Mouse (Mus musculus): ENCODE data around the gene G430095P16Rik. TPM values are rescaled to one million over a fixed set of nuclear protein-coding genes. Genes with fewer than 3 reads are reported as not detected.

The G430095P16Rik gene
- total and polyA plus RNA-seq, 2 experiments from 2014 or later: 1.0 to 3.0 TPM

DNA sequence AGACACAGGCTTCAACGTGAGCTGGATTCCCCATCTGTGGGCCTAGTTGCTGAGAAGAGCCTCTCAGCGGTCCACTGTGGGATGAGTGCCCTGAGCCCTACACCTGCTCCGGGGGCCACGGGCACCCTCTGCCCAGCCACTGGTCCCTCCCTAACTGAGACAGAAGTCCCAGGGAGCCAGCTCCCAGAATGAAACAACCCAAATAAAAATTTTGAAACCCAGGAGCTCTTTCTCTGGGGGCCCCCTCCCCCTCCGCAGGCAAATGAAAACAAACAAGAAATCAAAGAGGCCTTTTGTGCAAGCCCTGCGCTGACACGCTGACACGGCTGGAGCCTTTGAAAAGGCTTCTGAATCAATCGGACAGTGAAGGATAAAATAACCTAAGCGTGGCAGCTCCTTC lies 42.8 kb downstream of the G430095P16Rik start:
- Histone ChIP-seq H3K27me3 (ENCODE audit: control insufficient read depth, insufficient read depth, low read length) (no peaks in the 10 kb centered on the region), H3K9me3 (replicated peaks; ENCODE audit: control insufficient read depth, low read length) (no peaks in the 10 kb centered on the region), H3K27ac (ENCODE audit: low read depth) (no peak overlapping the region), H3K36me3 (replicated peaks; ENCODE audit: control insufficient read depth, insufficient read depth, low read length) (peaks cover 10% of the 10 kb centered on the region), H3K4me1 (ENCODE audit: control insufficient read depth, insufficient read depth) (0 out of 2 replicates have a peak, but pooled peaks cover 3% of the 10 kb centered on the region), H3K9ac (replicated peaks; ENCODE audit: low read depth, low read length) (no peak overlapping the region), H3K4me3 (ENCODE audit: low read depth, low read length) (no peak overlapping the region), H3K4me2 (ENCODE audit: low read depth, low read length) (no peak overlapping the region)
- WGBS: 50% methylated on average over 10 of the region's 10 CpGs
- no peak for ATAC-seq (ENCODE audit: insufficient read depth, low read depth)
- TF ChIP-seq EP300 (IDR thresholded peaks at IDR 0.05; ENCODE audit: low read depth) (no peak), CTCF (IDR thresholded peaks at IDR 0.05; ENCODE audit: low read depth) (no peak)
- DNase-seq (ENCODE audit: low spot score): no peak

GRCm38 (mm10) chr8:84766422-84766821 lies 43.6 kb downstream of the G430095P16Rik start:
- 69% methylated on average over 9 of the region's 9 CpGs for WGBS
- Histone ChIP-seq H3K4me3 (ENCODE audit: low read depth, low read length) (no peak overlapping the region), H3K9me3 (replicated peaks; ENCODE audit: control insufficient read depth, low read length) (no peaks in the 10 kb centered on the region), H3K27ac (ENCODE audit: low read depth) (0 out of 2 replicates have a peak overlapping the region, but pooled peaks have one; percentile 1), H3K36me3 (replicated peaks; ENCODE audit: control insufficient read depth, insufficient read depth, low read length) (peaks cover 16% of the 10 kb centered on the region), H3K9ac (replicated peaks; ENCODE audit: low read depth, low read length) (no peak overlapping the region), H3K4me2 (ENCODE audit: low read depth, low read length) (no peak overlapping the region), H3K4me1 (ENCODE audit: control insufficient read depth, insufficient read depth) (0 out of 2 replicates have a peak, but pooled peaks cover 3% of the 10 kb centered on the region), H3K27me3 (ENCODE audit: control insufficient read depth, insufficient read depth, low read length) (no peaks in the 10 kb centered on the region; the same call in 1 of the 2 replicates)
- TF ChIP-seq CTCF (IDR thresholded peaks at IDR 0.05; ENCODE audit: low read depth) (no peak), EP300 (IDR thresholded peaks at IDR 0.05; ENCODE audit: low read depth) (no peak)
- no peak for DNase-seq (ENCODE audit: low spot score)
- ATAC-seq (ENCODE audit: insufficient read depth, low read depth): peak; percentile 40; the same call in 1 of the 2 replicates

GRCm38 (mm10) chr8:84767221-84767620 lies 44.4 kb downstream of the G430095P16Rik start:
- no peaks in the 10 kb centered on the region; the same call in 1 of the 2 replicates for H3K27me3 ChIP-seq (ENCODE audit: control insufficient read depth, insufficient read depth, low read length)
- H3K9ac ChIP-seq (replicated peaks; ENCODE audit: low read depth, low read length): no peak overlapping the region
- DNase-seq (ENCODE audit: low spot score): no peak
- WGBS: 86% methylated on average over 10 of the region's 10 CpGs
- 0 out of 2 replicates have a peak, but pooled peaks cover 3% of the 10 kb centered on the region for H3K4me1 ChIP-seq (ENCODE audit: control insufficient read depth, insufficient read depth)
- no peak overlapping the region for H3K27ac ChIP-seq (ENCODE audit: low read depth)
- no peak overlapping the region for H3K4me2 ChIP-seq (ENCODE audit: low read depth, low read length)
- TF ChIP-seq EP300 (IDR thresholded peaks at IDR 0.05; ENCODE audit: low read depth) (no peak), CTCF (IDR thresholded peaks at IDR 0.05; ENCODE audit: low read depth) (no peak)
- ATAC-seq (ENCODE audit: insufficient read depth, low read depth): no peak
- no peaks in the 10 kb centered on the region for H3K9me3 ChIP-seq (replicated peaks; ENCODE audit: control insufficient read depth, low read length)
- H3K36me3 ChIP-seq (replicated peaks; ENCODE audit: control insufficient read depth, insufficient read depth, low read length): peaks cover 19% of the 10 kb centered on the region
- no peak overlapping the region for H3K4me3 ChIP-seq (ENCODE audit: low read depth, low read length)

GRCm38 (mm10) chr8:84768343-84769095 lies 45.7 kb downstream of the G430095P16Rik start:
- no peak for DNase-seq (ENCODE audit: low spot score)
- Histone ChIP-seq H3K4me1 (ENCODE audit: control insufficient read depth, insufficient read depth) (0 out of 2 replicates have a peak, but pooled peaks cover 7% of the 10 kb centered on the region), H3K9ac (replicated peaks; ENCODE audit: low read depth, low read length) (no peak overlapping the region), H3K27me3 (ENCODE audit: control insufficient read depth, insufficient read depth, low read length) (peaks cover 5% of the 10 kb centered on the region; the same call in 1 of the 2 replicates), H3K4me2 (ENCODE audit: low read depth, low read length) (no peak overlapping the region), H3K27ac (ENCODE audit: low read depth) (no peak overlapping the region), H3K9me3 (replicated peaks; ENCODE audit: control insufficient read depth, low read length) (no peaks in the 10 kb centered on the region), H3K4me3 (ENCODE audit: low read depth, low read length) (no peak overlapping the region), H3K36me3 (replicated peaks; ENCODE audit: control insufficient read depth, insufficient read depth, low read length) (peaks cover 19% of the 10 kb centered on the region)
- 88% methylated on average over 14 of the region's 14 CpGs for WGBS
- no peak for TF ChIP-seq EP300 (IDR thresholded peaks at IDR 0.05; ENCODE audit: low read depth)
- no peak for TF ChIP-seq CTCF (IDR thresholded peaks at IDR 0.05; ENCODE audit: low read depth)
- ATAC-seq (ENCODE audit: insufficient read depth, low read depth): no peak

GRCm38 (mm10) chr8:84769324-84769723 lies 46.5 kb downstream of the G430095P16Rik start:
- 0 out of 2 replicates have a peak, but pooled peaks cover 7% of the 10 kb centered on the region for H3K4me1 ChIP-seq (ENCODE audit: control insufficient read depth, insufficient read depth)

More at GRCm38 (mm10) chr8:84769324-84769723, 46.5 kb downstream of the G430095P16Rik start:
- TF ChIP-seq EP300 (IDR thresholded peaks at IDR 0.05; ENCODE audit: low read depth) (no peak), CTCF (IDR thresholded peaks at IDR 0.05; ENCODE audit: low read depth) (no peak)
- no peaks in the 10 kb centered on the region for H3K9me3 ChIP-seq (replicated peaks; ENCODE audit: control insufficient read depth, low read length)
- H3K27ac ChIP-seq (ENCODE audit: low read depth): no peak overlapping the region
- no peak overlapping the region for H3K9ac ChIP-seq (replicated peaks; ENCODE audit: low read depth, low read length)
- peaks cover 5% of the 10 kb centered on the region; the same call in 1 of the 2 replicates for H3K27me3 ChIP-seq (ENCODE audit: control insufficient read depth, insufficient read depth, low read length)
- 89% methylated on average over 8 of the region's 8 CpGs for WGBS
- ATAC-seq (ENCODE audit: insufficient read depth, low read depth) (no peak), DNase-seq (ENCODE audit: low spot score) (no peak)
- no peak overlapping the region for H3K4me3 ChIP-seq (ENCODE audit: low read depth, low read length)
- peaks cover 19% of the 10 kb centered on the region for H3K36me3 ChIP-seq (replicated peaks; ENCODE audit: control insufficient read depth, insufficient read depth, low read length)
- H3K4me2 ChIP-seq (ENCODE audit: low read depth, low read length): no peak overlapping the region
